Mouse (Mus musculus) small intestine, adult 2 months (tissue): ENCODE measurements around the gene Impg1.

Experiments used
- CTCF ChIP-seq: fragments of 200-500 bp; IDR thresholded peaks from 2 replicates; pipeline ENCODE4 v1.5.1; 2012; ENCODE audit warnings: low read depth, mild to moderate bottlenecking, control low read depth, inconsistent platforms, low read length, moderate library complexity, mixed read lengths; ENCODE audit not compliant: insufficient replicate concordance, insufficient read length; ENCODE audit errors: extremely low read depth
- POLR2A ChIP-seq: fragments of 200-500 bp; IDR thresholded peaks from 2 replicates; pipeline ENCODE4 v1.6.1; 2012; ENCODE audit warnings: low read depth, mild to moderate bottlenecking, control low read depth, inconsistent platforms, low read length, moderate library complexity

- no peak for TF ChIP-seq CTCF
- no peak for TF ChIP-seq POLR2A
Observed at GRCm38 (mm10) chr9:80373304-80373739, 92.0 kb downstream of the Impg1 start.
